Mouse (Mus musculus) myocyte (in vitro differentiated cells): ENCODE results near the gene Neto2.

Source experiments
- CEBPB ChIP-seq: IDR thresholded peaks from 2 replicates; pipeline ENCODE4 v1.6.1; 2011; ENCODE audit warnings: mild to moderate bottlenecking, moderate library complexity; ENCODE audit not compliant: poor library complexity, insufficient read depth, severe bottlenecking
- E2F4 ChIP-seq: IDR thresholded peaks from one replicate; pipeline ENCODE4 v1.6.1; 2011; ENCODE audit warnings: mild to moderate bottlenecking, control low read depth, moderate library complexity; ENCODE audit not compliant: insufficient read depth
- MYOD1 ChIP-seq, 3 experiments: IDR thresholded peaks; one replicate each; pipeline ENCODE4 v1.6.1; 2011; ENCODE audit warnings: control low read depth in 2 of 3, low read depth in 2 of 3, mild to moderate bottlenecking in 2 of 3, moderate library complexity in 1 of 3; ENCODE audit not compliant: insufficient read length in 2 of 3, control insufficient read depth in 1 of 3
- POLR2A ChIP-seq: IDR thresholded peaks from one replicate; pipeline ENCODE4 v1.6.1; 2011; ENCODE audit warnings: low read depth, mild to moderate bottlenecking, control low read depth, moderate library complexity; ENCODE audit not compliant: insufficient read length
- REST ChIP-seq: IDR thresholded peaks from one replicate; pipeline ENCODE4 v1.6.1; 2011; ENCODE audit warnings: mild to moderate bottlenecking, control low read depth, moderate library complexity; ENCODE audit not compliant: insufficient read depth, insufficient read length
- SRF ChIP-seq: IDR thresholded peaks from one replicate; pipeline ENCODE4 v1.6.1; 2011; ENCODE audit warnings: low read depth; ENCODE audit not compliant: control insufficient read depth, insufficient read length
- TCF3 ChIP-seq: IDR thresholded peaks from one replicate; pipeline ENCODE4 v1.6.1; 2011; ENCODE audit warnings: low read depth, control low read depth; ENCODE audit not compliant: insufficient read length
- USF1 ChIP-seq: IDR thresholded peaks from one replicate; pipeline ENCODE4 v1.6.1; 2011; ENCODE audit warnings: low read depth, mild to moderate bottlenecking, control low read depth, moderate library complexity

- TF ChIP-seq POLR2A (no peak), CEBPB (no peak), E2F4 (no peak), USF1 (no peak), MYOD1 (IDR thresholded peaks at IDR 0.05; ENCODE audit: control insufficient read depth in 1 of 3, insufficient read length in 2 of 3, low read depth in 2 of 3) (no peak), SRF (no peak), REST (no peak), TCF3 (no peak)
Observed at GRCm38 (mm10) chr8:85665146-85665545, 35.6 kb downstream of the Neto2 start.
